Mouse (Mus musculus) stomach, embryonic 16.5 days (tissue): ENCODE measurements around the gene Dio2. TPM values are rescaled to one million over a fixed set of nuclear protein-coding genes. Genes with fewer than 3 reads are reported as not detected.

Experiments used
- ATAC-seq: fragments of 200-750 bp; cut with Nextera tagmentation; 2 replicates; pipeline ENCODE4 v1.8.0; 2017; ENCODE audit warnings: moderate number of reproducible peaks, moderate TSS enrichment; ENCODE audit not compliant: insufficient read depth, low FRiP score
- H3K27ac ChIP-seq: fragments of 300-500 bp; sonication (generic); 2 replicates; pipeline ENCODE4 v1.5.1; 2014; ENCODE audit warnings: low read length
- H3K27me3 ChIP-seq: fragments of 300-500 bp; sonication (generic); 2 replicates; pipeline ENCODE4 v1.6.1; 2014; ENCODE audit warnings: low read length, control low read depth, mixed read lengths; ENCODE audit not compliant: control insufficient read depth, insufficient read depth
- H3K36me3 ChIP-seq: fragments of 300-500 bp; sonication (generic); 2 replicates; pipeline ENCODE4 v1.6.1; 2014; ENCODE audit warnings: low read length; ENCODE audit not compliant: control insufficient read depth, insufficient read depth
- H3K4me1 ChIP-seq: fragments of 300-500 bp; sonication (generic); 2 replicates; pipeline ENCODE4 v1.6.1; 2014; ENCODE audit warnings: low read length, control low read depth, mixed read lengths; ENCODE audit not compliant: control insufficient read depth, insufficient read depth
- H3K4me2 ChIP-seq: fragments of 300-500 bp; sonication (generic); 2 replicates; pipeline ENCODE4 v1.6.1; 2014; ENCODE audit warnings: low read depth, low read length, mixed read lengths
- H3K4me3 ChIP-seq: fragments of 300-500 bp; sonication (generic); replicated peaks from 2 replicates; pipeline ENCODE4 v1.5.1; 2014; ENCODE audit warnings: mild to moderate bottlenecking, low read length
- H3K9ac ChIP-seq: fragments of 300-500 bp; sonication (generic); 2 replicates; pipeline ENCODE4 v1.6.1; 2014; ENCODE audit warnings: low read length
- H3K9me3 ChIP-seq: fragments of 300-500 bp; sonication (generic); replicated peaks from 2 replicates; pipeline ENCODE4 v1.6.1; 2016; ENCODE audit warnings: low read length, control low read depth; ENCODE audit not compliant: control insufficient read depth
- WGBS: fragments of 180-500 bp; shearing (Covaris S2); extraction: QIAGEN DNeasy Blood & Tissue Kit; methylation state at CpG from one replicate; pipeline ENCODE4 v1.1.7; 2014; 5-methylcytosine and 5-hydroxymethylcytosine counted together
- polyA plus RNA-seq: library from polyadenylated mRNA; unstranded; fragments of >200 nt; fragmentation: Nextera tagmentation; extraction: Ambion mirVana; gene quantifications from 2 replicates; pipeline ENCODE4 v1.2.1, GENCODE M21; 2015

Dio2 gene
- polyA plus RNA-seq = 0.49 and 0.57 TPM in 2 replicates

GRCm38 (mm10) chr12:90738388-90739223 is at the start of gene Dio2:
Gene Dio2, minus strand, starts transcription at chr12:90738438.
- WGBS = 14% methylated on average over 10 of the region's 10 CpGs
- no peaks in the 10 kb centered on the region for H3K9me3 ChIP-seq
- H3K4me1 ChIP-seq = no peaks in the 10 kb centered on the region
- no peak for ATAC-seq
- H3K36me3 ChIP-seq = no peaks in the 10 kb centered on the region
- peak within 1 kb of the TSS; percentile 19; the same call in 1 of the 2 replicates for H3K9ac ChIP-seq
- peak within 1 kb of the TSS; percentile 35 for H3K4me3 ChIP-seq
- H3K27ac ChIP-seq = no peak within 1 kb of the TSS
- H3K4me2 ChIP-seq = peak within 1 kb of the TSS; percentile 51
- no peaks in the 10 kb centered on the region for H3K27me3 ChIP-seq

- Histone ChIP-seq H3K27ac (no peak overlapping the region), H3K4me2 (no peak overlapping the region), H3K36me3 (no peaks in the 10 kb centered on the region), H3K4me1 (no peaks in the 10 kb centered on the region), H3K9me3 (no peaks in the 10 kb centered on the region), H3K4me3 (no peak overlapping the region), H3K27me3 (no peaks in the 10 kb centered on the region), H3K9ac (no peak overlapping the region)
- ATAC-seq = no peak
- WGBS = 75% methylated on average over 4 of the region's 4 CpGs
Observed at GRCm38 (mm10) chr12:90781438-90781837, 43.2 kb upstream of the Dio2 start.

DNA sequence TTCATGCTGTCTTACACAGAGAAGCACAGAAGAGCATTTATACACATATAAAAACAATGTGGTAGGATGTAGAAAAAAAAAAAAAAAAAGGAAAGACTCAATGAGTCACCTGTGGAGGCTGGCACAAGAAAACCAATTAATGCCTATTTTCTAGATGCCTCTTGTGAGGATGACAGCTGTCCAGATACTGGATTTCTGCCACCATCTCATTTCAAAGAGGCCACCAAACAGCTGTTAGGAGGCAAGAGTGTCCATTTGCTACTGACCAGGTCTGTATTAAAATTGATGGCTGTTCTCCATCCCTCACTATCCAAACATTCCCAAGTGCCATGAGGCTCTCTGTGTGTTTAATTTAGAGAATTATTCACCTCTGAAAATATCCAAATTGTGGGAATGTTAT is 6.5 kb upstream of the Dio2 start:
- Histone ChIP-seq H3K27ac (no peak overlapping the region), H3K4me3 (no peak overlapping the region), H3K36me3 (no peaks in the 10 kb centered on the region), H3K27me3 (no peaks in the 10 kb centered on the region), H3K9me3 (no peaks in the 10 kb centered on the region), H3K9ac (no peak overlapping the region), H3K4me2 (no peak overlapping the region), H3K4me1 (no peaks in the 10 kb centered on the region)
- ATAC-seq = no peak

- no peaks in the 10 kb centered on the region for H3K27me3 ChIP-seq
- ATAC-seq = no peak
- H3K9me3 ChIP-seq = no peaks in the 10 kb centered on the region
- no peak overlapping the region for H3K4me2 ChIP-seq
- no peak overlapping the region for H3K9ac ChIP-seq
- H3K36me3 ChIP-seq = no peaks in the 10 kb centered on the region
- no peaks in the 10 kb centered on the region for H3K4me1 ChIP-seq
- no peak overlapping the region for H3K4me3 ChIP-seq
- no peak overlapping the region for H3K27ac ChIP-seq
- 52% methylated on average over 3 of the region's 3 CpGs for WGBS
Observed at GRCm38 (mm10) chr12:90743633-90744032, 5.4 kb upstream of the Dio2 start.

DNA sequence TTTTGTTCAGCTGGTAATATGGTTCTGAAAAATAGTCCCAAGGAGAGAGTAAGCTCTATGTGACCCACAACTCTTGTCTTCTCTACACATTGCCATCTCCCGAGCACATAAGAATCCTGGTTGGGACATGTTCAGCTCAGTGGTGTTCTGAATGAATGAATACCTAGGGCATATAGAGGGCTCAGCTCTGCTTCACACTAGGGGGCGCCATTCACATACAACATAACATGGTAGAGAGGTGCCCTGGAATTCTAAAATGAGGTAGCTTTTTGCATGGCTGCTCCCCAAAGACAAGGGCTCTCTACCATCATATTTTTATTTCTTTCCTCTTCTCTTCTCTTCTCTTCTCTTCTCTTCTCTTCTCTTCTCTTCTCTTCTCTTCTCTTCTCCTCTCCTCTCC is 2.2 kb upstream of the Dio2 start:
- H3K9me3 ChIP-seq = no peaks in the 10 kb centered on the region
- no peak overlapping the region for H3K27ac ChIP-seq
- WGBS = 47% methylated on average over 2 of the region's 2 CpGs
- no peak for ATAC-seq
- no peak overlapping the region for H3K4me2 ChIP-seq
- H3K27me3 ChIP-seq = no peaks in the 10 kb centered on the region
- no peak overlapping the region for H3K9ac ChIP-seq
- no peak overlapping the region for H3K4me3 ChIP-seq
- no peaks in the 10 kb centered on the region for H3K36me3 ChIP-seq
- no peaks in the 10 kb centered on the region for H3K4me1 ChIP-seq

DNA sequence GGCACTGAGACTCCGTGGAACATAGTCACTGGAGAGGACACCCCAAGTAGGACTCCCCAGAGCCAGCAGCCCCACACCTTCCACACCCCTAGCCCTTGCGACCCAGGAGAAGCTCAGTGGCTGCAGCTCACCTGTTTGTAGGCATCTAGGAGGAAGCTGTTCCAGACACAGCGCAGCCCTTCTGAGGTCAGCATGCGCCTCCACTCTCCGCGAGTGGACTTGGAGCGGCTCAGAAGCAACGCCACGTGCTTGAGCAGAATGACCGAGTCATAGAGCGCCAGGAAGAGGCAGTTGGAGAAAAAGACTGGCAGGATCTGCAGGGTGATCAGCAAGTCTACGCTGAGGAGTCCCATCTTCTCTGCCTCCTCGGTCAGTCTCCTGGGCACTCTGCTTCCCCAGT is 306 bp downstream of the Dio2 start:
- no peak overlapping the region for H3K9ac ChIP-seq
- peak overlapping the region; percentile 35; the same call in 1 of the 2 replicates for H3K4me3 ChIP-seq
- H3K36me3 ChIP-seq = no peaks in the 10 kb centered on the region
- 76% methylated on average over 13 of the region's 13 CpGs for WGBS
- no peak overlapping the region for H3K27ac ChIP-seq
- peak overlapping the region; percentile 51 for H3K4me2 ChIP-seq
- H3K9me3 ChIP-seq = no peaks in the 10 kb centered on the region
- H3K27me3 ChIP-seq = no peaks in the 10 kb centered on the region
- no peaks in the 10 kb centered on the region for H3K4me1 ChIP-seq
- ATAC-seq = no peak

DNA sequence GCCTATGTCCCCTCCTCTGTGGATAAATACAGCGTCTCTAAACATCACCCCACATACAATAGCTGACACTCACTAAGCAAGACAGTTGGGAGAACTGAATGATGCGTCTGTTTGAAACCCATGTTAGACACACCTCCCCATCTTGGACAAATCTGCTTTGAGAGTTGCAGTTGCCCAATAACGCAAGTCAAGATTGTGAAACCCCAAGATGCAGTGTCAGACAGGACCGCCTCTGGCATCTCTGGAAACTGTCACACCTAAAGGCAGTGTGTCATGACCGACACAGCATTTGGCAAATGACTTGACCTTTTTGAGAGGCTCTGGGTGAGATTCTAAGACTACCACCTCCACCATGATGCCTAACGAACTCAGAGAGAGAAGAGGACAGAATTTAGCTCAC is 2.8 kb downstream of the Dio2 start:
- WGBS = 79% methylated on average over 6 of the region's 6 CpGs

DNA sequence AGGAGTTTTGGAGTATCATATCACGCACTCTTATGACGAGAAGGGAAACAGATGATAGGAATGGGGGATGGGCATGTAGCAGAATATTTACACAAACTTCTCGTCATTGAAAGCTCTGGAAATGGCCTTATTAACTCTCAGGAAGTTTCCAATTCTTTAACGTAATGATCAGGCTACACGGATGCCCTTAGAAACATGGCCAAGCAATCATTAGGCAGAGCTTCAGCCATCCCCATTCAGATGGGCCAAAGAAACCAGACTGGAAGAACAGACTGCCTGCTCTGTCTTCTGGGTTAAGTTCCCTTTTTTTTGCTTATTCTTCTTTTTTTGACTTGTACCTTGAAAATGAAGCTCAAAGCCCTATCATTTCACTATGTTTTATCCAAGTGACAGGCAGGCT is 3.7 kb downstream of the Dio2 start:
- Histone ChIP-seq H3K27me3 (no peaks in the 10 kb centered on the region), H3K4me3 (no peak overlapping the region), H3K36me3 (no peaks in the 10 kb centered on the region), H3K4me2 (no peak overlapping the region), H3K27ac (no peak overlapping the region), H3K4me1 (no peaks in the 10 kb centered on the region), H3K9me3 (no peaks in the 10 kb centered on the region), H3K9ac (no peak overlapping the region)
- 66% methylated on average over 5 of the region's 5 CpGs for WGBS
- ATAC-seq = no peak

More for the DNA sequence above, 2.8 kb downstream of the Dio2 start:
- Histone ChIP-seq H3K4me1 (no peaks in the 10 kb centered on the region), H3K27me3 (no peaks in the 10 kb centered on the region), H3K36me3 (no peaks in the 10 kb centered on the region), H3K4me2 (no peak overlapping the region), H3K4me3 (no peak overlapping the region), H3K27ac (no peak overlapping the region), H3K9me3 (no peaks in the 10 kb centered on the region), H3K9ac (no peak overlapping the region)
- no peak for ATAC-seq

DNA sequence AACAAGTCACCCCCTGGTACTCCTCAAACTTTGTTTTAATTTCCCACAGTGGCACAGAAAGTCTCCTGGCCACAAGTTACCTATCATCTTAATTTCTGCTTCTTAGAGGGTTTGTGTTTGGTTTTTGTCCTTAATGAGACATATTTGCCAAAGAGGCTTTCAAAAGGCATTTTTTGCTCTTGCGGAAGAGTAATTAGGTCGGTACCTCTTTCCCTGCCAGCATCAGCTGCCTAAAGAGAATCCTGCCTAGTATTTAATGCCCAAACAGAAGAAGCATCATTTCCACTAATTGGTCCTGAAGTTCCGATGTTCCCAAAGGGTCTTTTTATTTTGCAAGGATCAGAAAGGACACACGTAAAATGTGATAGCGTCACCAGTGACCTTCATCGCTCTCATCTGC is 4.5 kb downstream of the Dio2 start:
- Histone ChIP-seq H3K27me3 (no peaks in the 10 kb centered on the region), H3K27ac (no peak overlapping the region), H3K9ac (no peak overlapping the region), H3K4me2 (no peak overlapping the region), H3K36me3 (no peaks in the 10 kb centered on the region), H3K4me1 (no peaks in the 10 kb centered on the region), H3K9me3 (no peaks in the 10 kb centered on the region), H3K4me3 (no peak overlapping the region)
- 90% methylated on average over 6 of the region's 6 CpGs for WGBS
- no peak for ATAC-seq
